Mouse (Mus musculus): ENCODE results near the gene Myo15.

GRCm38 (mm10) chr11:60559342-60559741 lies 90.2 kb downstream of the Myo15 start:
- TF ChIP-seq CTCF (IDR thresholded peaks at IDR 0.05; ENCODE audit: low read depth) (peak; percentile 96), EP300 (IDR thresholded peaks at IDR 0.05; ENCODE audit: low read depth) (no peak)

Data from heart, postnatal 0 days (tissue).